Mouse (Mus musculus): ENCODE results near the gene Pfn4.

- TF ChIP-seq CTCF (IDR thresholded peaks at IDR 0.05; ENCODE audit: control insufficient read depth, insufficient read depth, insufficient read length) (no peak), CEBPB (IDR thresholded peaks at IDR 0.05; ENCODE audit: low read depth) (no peak), USF1 (IDR thresholded peaks at IDR 0.05; ENCODE audit: low read depth) (no peak), FOSL1 (IDR thresholded peaks at IDR 0.05; ENCODE audit: insufficient read depth, low read length, poor library complexity, severe bottlenecking) (no peak)
Observed at GRCm38 (mm10) chr12:4793718-4794117, 24.9 kb downstream of the Pfn4 start.

Data from C2C12 (cell line).